Mouse (Mus musculus): ENCODE measurements around the gene Tead3. TPM values are rescaled to one million over a fixed set of nuclear protein-coding genes. Genes with fewer than 3 reads are reported as not detected.

Tead3 gene
- polyA plus RNA-seq, 1 experiment = 4.6 TPM

DNA sequence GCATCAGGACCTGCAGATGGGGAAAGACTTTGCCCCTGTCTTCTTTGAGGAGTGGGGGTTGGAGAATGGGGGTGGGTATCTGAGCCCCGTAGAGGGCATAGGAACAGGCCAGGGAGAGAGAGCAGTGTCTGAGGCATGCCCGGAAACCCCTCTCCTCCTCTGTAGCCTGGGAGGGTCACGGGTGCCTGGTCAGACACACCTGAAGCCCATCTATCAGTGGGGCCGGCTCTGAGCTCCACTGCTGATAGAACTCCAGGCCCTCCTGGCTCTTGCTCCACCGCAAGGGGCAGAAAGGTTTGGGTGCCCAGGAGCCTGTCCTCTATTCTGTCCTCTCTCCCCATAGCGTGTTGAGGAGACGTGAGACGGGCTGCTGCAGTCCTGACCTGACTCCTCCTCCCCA, 24.9 kb downstream of the Tead3 start:
- TF ChIP-seq GATA1 (IDR thresholded peaks at IDR 0.05; ENCODE audit: low read length) = no peak

DNA sequence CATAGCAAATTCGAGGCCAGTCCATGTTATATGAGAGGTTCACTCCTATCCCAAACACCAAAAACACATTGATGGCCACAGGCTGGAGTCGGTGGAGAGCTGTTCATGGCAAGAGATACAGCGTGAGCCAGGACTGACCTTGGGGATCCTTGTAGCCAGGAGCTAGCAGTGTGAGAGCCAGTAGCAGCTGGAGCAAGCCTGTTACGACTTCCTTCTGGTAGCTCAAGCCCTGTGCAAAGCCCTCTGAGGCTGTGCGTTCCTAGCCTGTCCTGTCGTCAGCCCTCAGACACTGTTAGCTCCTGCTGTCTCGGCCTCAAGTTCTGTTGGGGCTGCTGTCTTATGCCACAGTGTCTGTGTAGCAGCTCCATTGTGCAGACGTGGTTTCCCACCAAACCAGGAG, 26.8 kb downstream of the Tead3 start:
- TF ChIP-seq GATA1 (IDR thresholded peaks at IDR 0.05; ENCODE audit: low read length) = no peak

- no peak for TF ChIP-seq GATA1 (IDR thresholded peaks at IDR 0.05; ENCODE audit: low read length)
These were observed 28.9 kb downstream of the Tead3 start for GRCm38 (mm10) chr17:28321700-28322099.

GRCm38 (mm10) chr17:28317725-28318124, 32.9 kb downstream of the Tead3 start:
- peak; percentile 40 for TF ChIP-seq GATA1 (IDR thresholded peaks at IDR 0.05; ENCODE audit: low read length)

- no peak for TF ChIP-seq GATA1 (IDR thresholded peaks at IDR 0.05; ENCODE audit: low read length)
These were observed 33.5 kb downstream of the Tead3 start for GRCm38 (mm10) chr17:28317091-28317490.

GRCm38 (mm10) chr17:28316476-28316875, 34.1 kb downstream of the Tead3 start:
- no peak for TF ChIP-seq GATA1 (IDR thresholded peaks at IDR 0.05; ENCODE audit: low read length)

DNA sequence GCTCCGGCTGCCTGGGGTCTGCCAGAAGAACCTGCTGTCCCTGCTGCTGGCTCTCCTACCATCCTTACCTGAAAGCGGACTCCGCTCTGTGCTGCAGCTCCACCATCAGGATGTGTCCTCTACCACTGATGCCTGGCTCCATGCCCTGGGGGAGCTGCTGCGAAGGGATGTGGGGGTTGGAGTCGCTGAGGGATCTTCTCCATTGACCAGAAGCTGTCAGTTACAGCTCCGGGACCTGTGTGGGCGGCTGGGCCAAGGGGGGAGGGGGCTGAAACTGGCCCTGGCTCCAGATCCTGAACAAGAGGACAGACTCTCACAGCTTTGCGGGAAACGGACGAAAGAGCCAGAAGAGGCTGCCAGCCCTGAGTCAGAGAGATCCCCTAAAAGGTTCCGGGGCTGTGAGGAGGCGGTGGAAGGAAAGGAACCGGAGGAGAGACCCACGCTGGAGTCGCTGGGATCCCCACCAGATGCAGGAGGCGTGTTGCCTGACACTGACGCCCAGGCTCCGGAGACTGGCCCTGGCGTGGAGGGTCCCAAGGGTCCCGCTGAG, 34.9 kb downstream of the Tead3 start:
- no peak for TF ChIP-seq GATA1 (IDR thresholded peaks at IDR 0.05; ENCODE audit: low read length)

GRCm38 (mm10) chr17:28313880-28314225, 36.8 kb downstream of the Tead3 start:
- TF ChIP-seq GATA1 (IDR thresholded peaks at IDR 0.05; ENCODE audit: low read length) = no peak

DNA sequence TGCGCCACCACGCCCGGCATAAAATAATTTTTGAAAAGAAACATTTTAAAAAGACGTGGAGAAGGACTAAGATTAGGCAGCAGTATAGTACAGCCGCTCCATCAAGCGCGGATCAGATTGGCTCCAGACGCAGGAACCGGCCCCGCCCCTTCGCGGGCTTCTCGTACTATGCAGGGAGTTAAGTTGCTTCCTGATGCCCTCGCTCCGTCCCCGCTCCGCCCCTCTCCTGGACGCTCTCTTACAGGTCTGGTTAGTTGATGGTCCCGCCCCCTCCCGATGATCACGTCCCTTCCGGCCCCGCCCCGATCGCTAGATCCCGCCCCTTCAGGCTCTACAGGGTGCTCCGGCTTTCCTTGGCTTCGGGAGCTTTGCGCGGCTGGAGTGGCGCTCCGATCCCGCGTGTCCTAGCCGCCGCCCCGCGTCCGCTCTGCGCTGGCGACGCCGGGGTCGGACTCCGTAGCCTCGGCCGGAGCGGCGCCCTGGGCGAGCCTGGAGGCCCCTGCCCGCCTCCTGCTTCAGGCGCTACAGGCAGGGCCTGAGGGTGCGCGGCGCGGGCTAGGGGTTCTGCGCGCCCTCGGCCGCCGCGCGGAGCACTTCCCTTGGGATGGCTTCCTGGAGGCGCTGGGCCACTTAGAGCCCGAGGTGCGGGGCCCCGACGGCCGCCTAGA, 37.3 kb downstream of the Tead3 start, which contains the start of gene Fance:
Fance (plus strand) TSS at position 308 of the 668 bp plus-strand sequence.
- TF ChIP-seq GATA1 (IDR thresholded peaks at IDR 0.05; ENCODE audit: low read length) = no peak

DNA sequence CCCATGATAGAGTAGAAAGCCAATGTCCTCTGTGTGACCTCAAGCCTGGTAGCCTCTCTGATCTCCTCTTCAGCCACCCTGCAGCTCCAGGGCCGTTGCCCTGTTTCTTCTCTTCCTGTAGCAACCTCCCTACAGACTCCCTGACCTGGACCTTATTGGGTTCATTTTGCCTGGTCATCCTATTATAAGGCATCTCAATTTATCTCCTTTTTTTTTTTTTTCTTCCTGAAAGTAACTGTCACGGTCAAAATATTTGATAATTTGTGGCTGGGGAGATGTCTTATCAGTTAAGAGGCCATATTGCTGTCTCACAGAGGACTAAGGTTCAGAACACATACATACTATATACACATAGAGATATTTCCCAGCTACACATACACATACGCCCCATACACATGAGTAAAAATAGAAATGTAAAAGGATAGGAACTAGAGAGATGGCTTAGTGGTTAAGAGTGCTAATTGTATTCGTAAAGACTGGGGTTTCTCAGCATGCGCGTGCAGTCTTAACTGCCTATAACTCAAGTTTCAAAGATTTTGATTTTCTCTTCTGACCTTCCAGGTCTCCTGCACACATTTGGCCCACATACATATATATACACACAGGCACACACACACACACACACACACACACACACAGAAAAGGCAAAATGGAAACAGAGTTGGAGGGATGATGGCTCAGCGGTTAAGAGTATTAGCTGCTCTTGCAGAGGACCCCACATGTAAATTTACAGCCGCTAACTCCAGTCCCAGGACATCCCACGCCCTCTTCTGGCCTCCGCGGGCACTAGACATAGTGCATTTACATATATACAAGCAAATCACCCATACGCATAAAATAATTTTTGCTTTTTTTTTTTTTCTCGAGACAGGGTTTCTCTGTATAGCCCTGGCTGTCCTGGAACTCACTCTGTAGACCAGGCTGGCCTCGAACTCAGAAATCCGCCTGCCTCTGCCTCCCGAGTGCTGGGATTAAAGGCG, 38.1 kb downstream of the Tead3 start:
- TF ChIP-seq GATA1 (IDR thresholded peaks at IDR 0.05; ENCODE audit: low read length) = no peak

- no peak for TF ChIP-seq GATA1 (IDR thresholded peaks at IDR 0.05; ENCODE audit: low read length)
These were observed 39.1 kb downstream of the Tead3 start for GRCm38 (mm10) chr17:28311366-28312132.

DNA sequence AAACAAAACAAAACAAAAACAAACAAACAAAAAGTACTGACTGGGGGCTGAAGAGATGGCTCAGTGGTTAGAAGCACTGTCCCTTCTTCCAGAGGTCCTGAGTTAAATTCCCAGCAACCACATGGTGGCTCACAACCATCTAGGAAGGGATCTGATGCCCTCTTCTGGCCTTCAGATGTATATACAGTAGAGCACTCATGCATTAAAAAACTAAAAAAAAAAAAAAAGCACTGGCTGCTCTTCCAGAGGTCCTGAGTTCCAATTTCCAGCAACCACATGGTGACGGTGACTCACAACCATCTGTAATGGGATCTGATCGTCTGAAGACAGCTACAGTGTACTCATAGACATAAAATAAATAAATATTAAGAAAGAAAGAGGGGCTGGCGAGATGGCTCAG, 39.8 kb downstream of the Tead3 start:
- TF ChIP-seq GATA1 (IDR thresholded peaks at IDR 0.05; ENCODE audit: low read length) = no peak

GRCm38 (mm10) chr17:28308297-28309195, 42.1 kb downstream of the Tead3 start:
- TF ChIP-seq GATA1 (IDR thresholded peaks at IDR 0.05; ENCODE audit: low read length) = no peak

- TF ChIP-seq GATA1 (IDR thresholded peaks at IDR 0.05; ENCODE audit: low read length) = no peak
These were observed 45.4 kb downstream of the Tead3 start for GRCm38 (mm10) chr17:28305172-28305571.
